Mouse (Mus musculus) hindlimb bud, embryonic 11.5 days (tissue): ENCODE results near the gene Apoc3.
A peak's percentile ranks its signal among the peaks of the same experiment; 100 is the strongest.

Experiments used
- DNase-seq: peaks from one replicate; pipeline ENCODE4 v3.0.0-alpha.2; 2012; ENCODE audit warnings: low read depth, low spot score; ENCODE audit errors: extremely low spot score

The Apoc3 gene

DNA sequence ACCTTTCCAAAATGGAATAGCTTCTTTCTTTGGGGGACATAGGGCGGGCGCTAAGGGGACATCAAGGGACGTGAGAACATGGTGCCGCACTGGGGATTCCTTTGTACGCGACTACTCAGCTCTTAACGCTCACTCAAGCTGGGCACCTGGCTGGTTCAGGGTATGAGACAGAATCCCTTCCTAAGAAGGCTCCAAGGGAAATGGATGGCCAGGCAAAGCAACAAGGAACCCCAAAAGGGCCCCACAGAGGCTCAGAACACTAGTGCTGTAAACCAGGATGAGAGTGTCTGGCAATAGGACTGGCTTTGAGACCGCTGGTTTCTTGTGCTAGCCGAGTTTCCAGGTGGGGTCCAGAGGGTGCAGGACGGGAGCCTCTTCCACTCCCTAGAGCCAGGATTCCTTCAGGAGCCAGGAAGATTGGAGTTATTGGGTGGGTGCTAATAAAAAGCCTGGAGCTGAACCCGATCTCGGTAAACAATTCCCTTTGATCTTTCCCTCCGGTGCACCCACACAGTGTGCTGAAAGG, 4.9 kb downstream of the Apoc3 start:
- DNase-seq = no peak

DNA sequence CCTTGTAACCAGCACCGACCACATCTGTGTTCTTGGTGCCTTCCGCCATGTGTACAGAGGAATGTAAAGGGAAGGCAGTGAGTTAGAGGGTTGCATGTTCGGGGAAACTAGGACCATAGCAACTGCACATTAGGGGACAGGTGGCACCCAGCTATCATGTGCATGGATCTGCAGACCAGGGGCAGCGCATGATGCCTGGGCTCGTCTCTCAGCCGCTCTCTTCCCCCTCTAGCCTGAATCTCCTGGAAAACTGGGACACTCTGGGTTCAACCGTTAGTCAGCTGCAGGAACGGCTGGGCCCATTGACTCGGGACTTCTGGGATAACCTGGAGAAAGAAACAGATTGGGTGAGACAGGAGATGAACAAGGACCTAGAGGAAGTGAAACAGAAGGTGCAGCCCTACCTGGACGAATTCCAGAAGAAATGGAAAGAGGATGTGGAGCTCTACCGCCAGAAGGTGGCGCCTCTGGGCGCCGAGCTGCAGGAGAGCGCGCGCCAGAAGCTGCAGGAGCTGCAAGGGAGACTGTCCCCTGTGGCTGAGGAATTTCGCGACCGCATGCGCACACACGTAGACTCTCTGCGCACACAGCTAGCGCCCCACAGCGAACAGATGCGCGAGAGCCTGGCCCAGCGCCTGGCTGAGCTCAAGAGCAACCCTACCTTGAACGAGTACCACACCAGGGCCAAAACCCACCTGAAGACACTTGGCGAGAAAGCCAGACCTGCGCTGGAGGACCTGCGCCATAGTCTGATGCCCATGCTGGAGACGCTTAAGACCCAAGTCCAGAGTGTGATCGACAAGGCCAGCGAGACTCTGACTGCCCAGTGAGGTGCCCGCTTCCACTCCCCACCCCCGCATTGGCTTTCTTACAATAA, 5.6 kb downstream of the Apoc3 start:
- peak; percentile 71 for DNase-seq

DNA sequence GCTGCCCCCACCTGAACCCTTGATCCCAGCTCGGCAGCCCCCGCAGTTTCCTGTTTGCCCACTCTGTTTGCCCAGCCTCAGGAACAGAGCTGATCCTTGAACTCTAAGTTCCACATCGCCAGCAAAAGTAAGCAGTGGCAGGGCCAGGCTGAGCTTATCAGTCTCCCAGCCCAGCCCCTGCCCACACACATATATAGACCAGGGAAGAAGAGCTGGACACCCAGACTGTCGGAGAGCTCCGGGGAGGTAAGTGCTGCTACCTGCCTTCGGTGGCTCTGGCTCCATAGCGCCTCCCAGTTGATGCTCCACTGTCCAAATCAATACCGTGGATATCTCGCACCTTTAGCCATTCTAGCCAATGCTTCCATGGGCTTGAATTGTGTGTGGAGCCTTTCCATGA, 6.9 kb downstream of the Apoc3 start, which contains the start of gene Apoa1:
Gene Apoa1, plus strand, starts transcription at position 90 of the 400 bp plus-strand sequence.
- DNase-seq = no peak

DNA sequence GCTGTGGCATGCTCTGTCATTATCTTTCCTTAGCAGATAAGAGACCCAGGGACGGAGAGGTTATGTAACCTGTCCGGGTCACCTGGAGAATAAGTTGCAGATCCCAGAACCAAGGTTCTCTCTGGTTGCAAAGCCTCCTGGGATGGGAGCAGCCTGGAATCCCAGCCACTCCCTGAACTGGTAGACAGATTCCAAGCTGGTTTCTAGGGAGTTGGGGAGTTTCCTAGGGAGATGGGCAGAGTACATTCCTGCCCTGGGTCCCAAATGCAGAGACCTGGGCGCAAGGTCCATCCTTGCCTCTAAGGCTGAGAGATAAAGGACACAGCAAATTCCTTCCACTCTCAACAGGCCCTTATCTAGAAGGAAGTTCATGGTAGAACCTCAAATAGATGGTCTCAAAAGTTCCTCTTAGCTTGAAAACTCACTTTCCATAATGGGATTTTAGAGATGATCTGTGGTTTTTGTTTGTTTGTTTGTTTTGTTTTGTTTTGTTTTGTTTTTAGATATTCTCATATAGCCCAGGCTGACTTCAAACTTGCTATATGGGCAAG, 8.3 kb downstream of the Apoc3 start:
- no peak for DNase-seq

DNA sequence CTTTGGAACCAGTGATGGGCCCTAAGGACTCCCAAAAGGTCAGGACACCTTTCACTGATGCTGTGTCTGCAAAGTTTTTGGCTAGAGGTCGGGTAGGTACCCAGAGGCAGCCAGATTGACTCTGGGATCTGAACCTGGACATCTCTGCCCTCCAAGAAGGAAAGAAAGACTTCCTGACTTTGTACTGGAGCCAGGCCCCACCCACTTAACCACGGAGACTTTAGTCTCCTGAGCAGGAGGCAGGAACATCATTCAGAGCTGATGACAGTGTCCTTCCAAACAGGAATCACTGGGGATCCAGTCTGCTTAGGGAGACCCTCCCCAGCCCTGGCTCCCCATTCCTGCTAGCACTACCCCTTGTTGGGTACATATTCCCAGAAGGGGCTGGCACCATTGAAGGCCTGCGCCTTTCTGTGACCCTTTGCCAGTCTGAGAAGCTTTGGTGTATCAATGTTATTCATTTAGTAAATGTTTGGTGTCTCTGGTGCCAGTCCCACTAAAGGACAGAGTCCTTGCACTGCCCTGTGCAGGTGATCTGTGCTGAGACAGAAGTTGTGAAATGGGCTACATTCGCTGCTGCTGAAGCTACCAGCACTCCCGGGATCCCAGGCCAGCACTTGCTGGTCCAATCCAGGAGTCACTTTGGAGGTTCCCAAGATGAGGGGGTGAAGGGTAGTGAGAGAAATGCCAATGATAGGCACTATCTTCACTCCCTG, 10.3 kb downstream of the Apoc3 start:
- DNase-seq = no peak

DNA sequence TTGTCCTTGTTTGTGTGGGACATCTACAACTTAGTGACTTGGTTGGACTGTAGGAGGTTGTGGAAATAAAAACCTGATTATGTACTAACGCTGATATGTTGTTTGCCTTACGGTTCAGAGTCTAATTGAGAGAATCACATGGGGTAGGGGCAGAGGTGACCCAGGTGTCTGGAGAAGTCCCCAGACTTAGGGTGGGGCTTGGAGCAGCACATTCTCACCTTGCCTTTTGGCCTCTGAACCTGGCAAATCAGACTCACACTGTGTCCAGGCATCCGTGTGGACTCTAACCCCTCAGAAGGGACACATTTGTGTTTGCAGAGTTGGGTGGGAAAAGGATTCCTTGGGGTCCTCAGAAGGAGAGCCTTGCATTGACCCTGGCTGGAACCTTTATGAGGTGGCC, 11.3 kb downstream of the Apoc3 start:
- DNase-seq = no peak

DNA sequence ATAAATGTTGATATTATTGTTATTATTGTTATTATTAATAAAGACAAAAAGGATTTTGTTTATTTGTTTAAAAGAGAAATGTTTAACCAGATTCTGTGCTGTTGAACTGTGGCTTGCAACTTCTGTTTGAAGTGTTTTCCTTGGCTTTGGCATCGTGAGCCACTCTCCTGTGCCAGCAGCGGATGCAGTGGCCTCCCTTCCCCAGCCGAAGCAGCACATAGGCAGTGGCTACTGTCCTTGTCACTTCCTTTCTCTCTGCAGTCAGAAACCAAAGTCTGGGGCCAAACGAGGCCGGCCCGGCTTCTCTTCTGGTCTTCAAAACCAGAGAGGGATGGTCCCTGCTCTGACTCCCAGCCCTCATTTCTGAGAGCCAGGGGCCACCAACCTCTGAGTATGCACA, 12.3 kb downstream of the Apoc3 start:
- DNase-seq = no peak

DNA sequence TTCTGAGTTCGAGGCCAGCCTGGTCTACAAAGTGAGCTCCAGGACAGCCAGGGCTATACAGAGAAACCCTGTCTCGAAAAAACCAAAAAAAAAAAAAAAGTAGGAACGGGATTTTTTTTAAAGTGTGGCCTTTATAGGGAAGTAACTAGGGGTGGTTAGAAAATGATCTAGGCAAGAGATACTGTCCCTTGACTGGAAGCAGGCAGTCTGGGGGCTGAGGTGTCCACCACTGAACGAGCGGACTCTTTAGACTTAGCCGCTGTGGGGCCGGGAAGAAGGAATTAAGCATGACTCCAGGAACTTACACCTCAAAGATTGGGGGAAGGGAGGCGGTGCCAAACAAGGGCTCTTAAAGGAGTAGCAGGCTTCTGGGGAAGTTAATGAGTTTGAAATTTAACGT, 17.3 kb downstream of the Apoc3 start:
- DNase-seq = no peak

DNA sequence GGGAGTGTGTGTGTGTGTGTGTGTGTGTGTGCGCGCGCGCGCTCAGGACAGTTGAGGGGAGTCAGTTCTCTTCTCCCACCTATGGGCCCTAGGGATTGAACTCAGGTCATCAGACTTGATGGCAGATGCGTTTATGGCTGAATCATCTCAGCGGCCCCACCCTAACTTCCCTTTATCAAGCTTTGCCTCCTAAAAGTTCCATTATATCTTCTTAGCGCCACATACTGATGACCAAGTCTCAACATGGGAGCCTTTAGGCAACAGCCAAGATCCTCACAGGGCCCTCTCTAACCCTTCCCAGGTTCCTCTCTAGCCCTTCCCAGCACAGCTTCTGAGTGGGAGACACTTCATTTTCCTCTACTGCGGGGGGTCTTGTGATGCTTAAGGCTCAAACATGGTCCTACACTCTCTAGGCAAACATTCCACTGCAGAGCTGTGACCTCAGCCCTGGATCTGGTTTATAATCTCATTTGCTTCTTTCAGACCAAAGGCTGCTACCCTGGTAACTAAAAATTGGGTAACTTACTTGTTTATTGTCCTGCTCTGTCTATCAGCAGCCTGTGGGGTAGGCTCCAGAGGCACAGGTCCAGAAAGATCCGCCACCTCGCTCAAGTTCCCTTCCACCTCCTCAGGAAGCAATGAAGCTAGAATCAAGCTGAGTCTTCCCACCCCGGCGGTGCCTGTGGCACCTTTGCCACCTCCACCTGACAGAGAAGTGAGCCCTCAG, 18.5 kb downstream of the Apoc3 start:
- DNase-seq = no peak

DNA sequence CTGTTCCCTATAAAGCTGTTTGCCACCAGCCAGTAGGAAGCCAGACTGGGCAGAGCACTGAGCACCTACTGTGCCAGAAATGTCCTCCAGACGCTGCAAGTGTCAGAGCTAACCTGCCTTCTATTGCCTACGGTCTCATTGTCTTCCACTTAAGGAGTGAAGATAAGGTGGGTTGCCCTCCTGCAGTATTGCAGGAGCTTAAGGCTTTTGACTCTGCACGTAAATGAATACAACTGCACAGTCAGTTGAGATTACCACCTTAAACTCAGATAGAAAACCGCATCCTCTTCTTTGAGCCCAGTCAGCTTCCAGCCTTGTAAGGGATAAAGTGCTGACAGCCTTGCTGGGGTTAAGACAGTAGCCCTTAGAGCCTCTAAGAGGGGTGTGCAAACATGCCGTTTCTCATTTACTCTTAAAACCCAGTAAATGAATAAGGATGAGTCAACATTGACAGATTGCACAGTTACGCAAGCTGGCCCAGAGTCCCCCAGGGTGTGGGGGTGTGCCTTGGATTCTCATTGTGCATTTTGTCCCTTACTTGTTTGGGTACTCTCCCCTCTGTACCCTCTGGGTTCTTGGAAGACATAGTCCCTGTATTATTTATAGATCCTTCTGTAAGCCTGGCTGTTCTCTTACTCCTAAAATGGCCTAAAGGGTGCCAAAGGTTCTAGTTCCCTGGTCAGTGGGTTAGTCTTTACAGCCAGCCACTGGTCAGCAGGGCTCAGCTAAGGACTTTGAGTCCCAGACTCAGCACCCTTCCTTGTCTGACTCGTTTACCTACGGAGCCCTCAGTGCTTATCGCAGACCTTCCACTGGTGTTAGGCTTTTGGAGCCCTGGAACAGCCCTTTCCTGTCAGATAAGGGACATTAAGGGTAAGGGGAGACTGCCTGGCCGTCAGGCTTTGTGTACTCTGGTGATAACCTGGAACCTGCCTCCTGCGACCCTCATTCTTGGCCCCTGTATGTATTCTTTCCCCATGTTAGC, 19.8 kb downstream of the Apoc3 start:
- DNase-seq = no peak

DNA sequence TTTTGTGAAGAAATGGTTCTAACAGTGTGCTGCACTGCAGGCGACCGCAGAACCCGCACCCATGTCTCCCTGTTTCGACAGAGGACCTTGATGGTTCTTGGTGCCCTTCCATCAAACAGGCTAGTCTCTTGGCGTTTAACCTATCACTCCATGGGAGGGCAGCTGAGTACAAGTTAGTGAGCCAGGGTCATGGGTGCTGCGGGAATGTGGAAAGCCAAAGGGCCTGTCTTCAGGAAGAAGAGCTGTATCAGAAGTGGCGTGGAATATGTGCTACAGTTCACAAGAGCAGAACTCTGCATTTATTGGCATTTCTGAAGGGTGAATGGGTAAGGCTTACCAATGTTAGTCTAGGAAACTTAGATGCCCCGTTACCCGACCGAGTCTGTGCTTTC, 20.5 kb downstream of the Apoc3 start:
- DNase-seq = no peak

DNA sequence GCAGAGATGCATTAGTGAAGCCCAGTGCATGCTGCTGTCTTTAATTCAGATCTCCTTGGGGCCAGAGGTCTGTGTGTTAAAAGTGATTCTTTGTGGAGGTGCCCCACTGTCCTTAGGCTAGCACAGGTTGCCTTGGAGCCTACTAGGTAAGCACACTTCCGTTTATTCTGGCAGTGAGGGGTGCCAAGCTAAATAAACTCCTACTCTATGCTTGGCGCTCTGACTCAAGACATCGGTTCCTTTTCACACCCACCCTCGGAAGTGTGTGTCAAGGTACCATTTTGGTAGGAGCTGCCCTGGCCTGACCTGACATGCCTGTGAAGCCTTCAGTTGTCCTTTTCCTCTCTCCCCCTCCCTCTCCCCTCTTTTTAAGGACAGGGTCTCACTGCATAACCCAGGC, 21.2 kb downstream of the Apoc3 start:
- DNase-seq = no peak

DNA sequence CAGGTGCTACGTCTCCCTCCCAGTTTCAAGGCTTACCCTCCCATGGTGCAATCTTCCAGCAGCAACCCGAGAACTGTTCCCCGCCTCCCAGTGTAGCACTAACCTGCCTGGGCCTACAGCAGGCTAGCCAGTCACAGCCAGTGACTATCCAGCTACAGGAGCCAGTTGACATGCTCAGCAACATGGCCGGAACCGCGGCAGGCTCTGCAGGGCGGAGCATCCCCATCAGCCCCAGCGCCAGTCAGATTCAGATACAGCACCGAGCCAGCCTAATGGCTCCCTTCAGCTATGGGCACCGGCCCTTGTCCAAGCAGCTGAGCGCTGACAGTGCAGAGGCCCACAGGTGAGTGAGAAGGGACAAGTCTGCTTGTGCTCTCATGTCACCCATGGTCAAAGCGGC, 25.0 kb downstream of the Apoc3 start:
- DNase-seq = no peak

DNA sequence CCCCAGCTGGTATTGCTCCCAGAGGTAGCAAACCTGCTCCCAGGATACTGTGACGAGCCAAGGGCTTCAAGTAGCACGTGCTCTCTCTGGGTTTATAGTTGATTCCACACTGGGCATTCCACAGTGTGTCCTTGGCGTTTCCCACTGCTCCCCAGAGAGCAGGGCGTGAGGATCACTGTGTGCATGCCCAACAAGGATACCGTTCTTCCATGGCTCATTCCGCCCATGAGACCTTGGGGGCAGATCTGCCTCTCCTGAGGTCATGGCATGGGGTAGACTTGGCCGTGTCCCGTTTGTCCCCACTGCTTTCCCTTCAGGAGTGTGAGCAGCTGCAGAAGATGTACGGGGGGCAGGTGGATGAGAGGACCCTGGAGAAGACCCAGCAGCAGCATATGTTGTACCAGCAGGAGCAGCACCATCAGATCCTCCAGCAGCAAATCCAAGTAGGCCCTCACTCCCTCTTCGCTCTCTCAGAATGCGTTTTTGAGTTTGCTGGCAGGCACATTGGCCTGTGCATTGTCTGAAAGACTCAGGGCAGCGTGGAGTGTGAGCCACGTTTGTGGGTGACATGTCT, 26.9 kb downstream of the Apoc3 start:
- no peak for DNase-seq

DNA sequence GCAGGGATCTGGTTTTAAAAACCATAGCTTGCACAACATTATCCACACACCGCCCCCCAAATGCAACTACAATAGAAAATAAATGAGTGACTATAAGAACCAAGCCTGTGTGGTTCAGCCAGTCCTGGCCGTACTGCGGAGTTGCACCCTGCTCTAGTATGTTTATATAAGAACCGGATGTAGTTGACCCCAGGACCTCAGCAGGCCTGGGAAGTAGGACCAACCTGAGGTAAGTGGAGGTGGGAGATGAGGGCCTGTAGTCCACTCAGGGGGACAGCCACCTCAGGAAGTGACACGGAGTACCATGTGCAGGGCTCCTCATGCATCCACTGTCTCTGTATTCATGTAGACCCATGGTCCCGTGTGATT, 28.0 kb downstream of the Apoc3 start:
- DNase-seq = no peak

DNA sequence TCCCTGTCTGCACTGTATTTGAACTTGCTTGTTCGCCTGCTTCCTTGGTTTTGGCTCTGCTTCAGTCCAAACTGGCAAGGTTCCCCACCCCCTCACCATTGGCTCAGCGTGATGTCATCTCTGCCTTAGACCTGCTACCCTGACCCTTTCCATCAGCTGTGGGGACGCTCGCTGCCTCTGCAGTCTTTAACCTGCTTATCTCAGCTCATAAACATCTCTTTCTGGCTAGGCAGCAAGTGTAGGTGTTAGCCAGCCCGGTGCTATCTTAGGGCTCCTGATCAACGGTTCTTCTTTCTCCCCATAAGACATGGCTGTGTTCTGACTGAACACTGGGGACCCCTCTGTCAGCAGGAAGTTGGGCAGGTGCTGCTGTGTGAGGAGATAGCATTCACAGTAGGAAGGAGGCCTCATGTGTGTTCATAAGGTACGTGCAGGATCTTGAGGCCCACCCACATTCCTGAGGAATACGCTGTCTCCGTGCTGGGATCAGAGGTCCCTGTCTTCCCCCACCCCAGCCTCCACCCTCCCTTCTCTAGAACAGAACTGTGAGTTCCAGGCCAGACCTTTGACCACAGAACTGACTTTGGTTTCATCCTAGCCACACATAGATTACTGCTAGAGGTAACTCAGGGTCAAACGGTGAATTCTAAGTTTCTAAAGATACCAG, 28.5 kb downstream of the Apoc3 start:
- no peak for DNase-seq

DNA sequence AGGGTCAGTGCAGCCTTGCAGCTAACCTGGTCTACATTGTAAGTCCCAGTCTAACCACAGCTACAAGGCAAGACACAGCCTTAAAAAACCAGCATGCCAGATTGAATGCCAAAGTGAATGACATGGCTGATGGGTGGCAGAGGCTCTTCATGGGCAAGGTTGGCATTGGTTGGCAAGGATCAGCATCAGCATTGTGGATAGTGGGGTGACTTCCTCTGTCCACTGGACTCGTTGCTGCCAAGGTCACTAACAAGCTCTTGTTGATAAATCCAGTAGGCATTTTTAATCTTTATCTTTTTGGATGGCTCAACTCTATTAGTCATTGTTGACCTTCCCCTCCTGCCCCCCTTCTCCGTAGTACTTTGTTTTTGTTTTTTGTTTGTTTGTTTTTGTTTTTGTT, 35.8 kb downstream of the Apoc3 start:
- DNase-seq = no peak

DNA sequence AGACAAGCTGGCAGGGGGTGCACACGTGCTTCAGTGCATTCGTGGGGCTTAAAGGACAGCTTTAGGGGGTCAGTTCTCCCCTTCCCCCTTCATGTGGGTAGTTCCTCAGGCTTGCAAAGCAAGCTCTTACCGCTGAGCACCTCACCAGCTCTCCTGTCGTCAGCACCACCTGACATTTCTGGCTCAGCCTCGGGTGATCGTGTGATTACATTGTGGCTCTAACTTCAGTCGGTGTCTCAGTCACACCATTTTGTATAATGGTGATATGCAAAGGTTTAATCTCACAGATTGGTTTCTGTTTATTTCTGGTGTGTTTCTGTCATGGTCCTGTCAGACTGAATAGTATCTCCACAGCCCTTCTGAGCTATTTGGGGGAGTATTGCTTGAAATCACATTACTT, 36.5 kb downstream of the Apoc3 start:
- no peak for DNase-seq

DNA sequence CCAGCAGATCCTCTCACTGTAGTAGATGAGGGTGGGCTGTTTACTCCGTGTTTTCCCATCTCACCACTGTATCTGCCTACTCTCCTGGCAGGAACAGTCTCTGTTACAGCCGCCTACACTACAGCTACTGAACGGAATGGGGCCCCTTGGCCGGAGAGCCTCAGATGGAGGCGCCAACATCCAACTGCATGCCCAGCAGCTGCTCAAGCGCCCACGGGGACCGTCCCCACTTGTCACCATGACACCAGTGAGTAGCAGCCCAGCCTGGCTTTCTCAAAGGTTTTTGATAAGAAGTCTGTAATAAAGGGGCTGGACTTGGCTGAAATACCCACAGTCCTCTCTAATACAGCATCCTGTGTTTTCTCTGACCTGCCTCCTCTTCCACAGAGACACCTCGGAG, 37.0 kb downstream of the Apoc3 start:
- DNase-seq = no peak
